Mouse (Mus musculus): ENCODE results near the gene Lage3.
"Not testable (repeated sequence)": the region's sequence is repeated elsewhere in the genome, so short reads cannot be mapped to it uniquely, and the experiment has no call there.

Gene Lage3

DNA sequence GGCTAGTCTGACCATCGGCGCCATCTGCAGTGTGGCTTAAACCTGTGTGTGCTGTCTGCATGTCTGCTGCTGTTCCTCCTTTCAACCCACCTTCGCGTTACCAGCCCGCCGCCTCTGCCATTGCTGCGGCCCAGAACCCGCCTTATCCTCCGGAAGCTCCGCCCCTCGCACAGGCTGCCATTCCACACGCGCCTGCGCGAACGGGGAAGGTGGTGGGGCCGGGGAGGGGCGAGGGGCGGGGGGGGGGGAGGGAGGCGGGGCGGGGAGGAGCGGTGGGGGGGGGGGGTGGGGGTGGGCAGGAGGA lies at the start of gene Lage3:
TSS of gene Lage3 (minus strand) at position 152 of the 304 bp plus-strand sequence.
- peak; percentile 58 for DNase-seq (ENCODE audit: extremely low spot score, low spot score)

DNA sequence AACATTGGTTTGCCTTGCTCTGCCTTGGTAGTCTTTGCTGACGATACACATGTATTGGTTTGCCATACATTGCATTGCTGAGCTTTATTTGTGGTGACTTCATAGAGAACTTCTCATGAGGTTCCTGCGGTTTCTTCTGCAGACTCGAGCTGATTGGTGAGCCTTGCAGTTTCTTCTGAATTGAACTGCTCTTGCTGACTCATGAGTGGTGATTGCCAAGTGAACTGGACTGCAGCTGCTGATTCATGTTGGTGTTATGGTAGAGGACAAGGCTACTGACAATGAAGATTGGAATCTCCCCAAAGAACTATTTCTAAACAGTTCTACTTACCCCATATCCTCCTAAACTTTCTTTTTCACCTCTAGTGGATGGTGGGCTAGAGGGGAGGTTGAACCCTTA lies 46.7 kb upstream of the Lage3 start:
- DNase-seq (ENCODE audit: extremely low spot score, low spot score) = no peak

DNA sequence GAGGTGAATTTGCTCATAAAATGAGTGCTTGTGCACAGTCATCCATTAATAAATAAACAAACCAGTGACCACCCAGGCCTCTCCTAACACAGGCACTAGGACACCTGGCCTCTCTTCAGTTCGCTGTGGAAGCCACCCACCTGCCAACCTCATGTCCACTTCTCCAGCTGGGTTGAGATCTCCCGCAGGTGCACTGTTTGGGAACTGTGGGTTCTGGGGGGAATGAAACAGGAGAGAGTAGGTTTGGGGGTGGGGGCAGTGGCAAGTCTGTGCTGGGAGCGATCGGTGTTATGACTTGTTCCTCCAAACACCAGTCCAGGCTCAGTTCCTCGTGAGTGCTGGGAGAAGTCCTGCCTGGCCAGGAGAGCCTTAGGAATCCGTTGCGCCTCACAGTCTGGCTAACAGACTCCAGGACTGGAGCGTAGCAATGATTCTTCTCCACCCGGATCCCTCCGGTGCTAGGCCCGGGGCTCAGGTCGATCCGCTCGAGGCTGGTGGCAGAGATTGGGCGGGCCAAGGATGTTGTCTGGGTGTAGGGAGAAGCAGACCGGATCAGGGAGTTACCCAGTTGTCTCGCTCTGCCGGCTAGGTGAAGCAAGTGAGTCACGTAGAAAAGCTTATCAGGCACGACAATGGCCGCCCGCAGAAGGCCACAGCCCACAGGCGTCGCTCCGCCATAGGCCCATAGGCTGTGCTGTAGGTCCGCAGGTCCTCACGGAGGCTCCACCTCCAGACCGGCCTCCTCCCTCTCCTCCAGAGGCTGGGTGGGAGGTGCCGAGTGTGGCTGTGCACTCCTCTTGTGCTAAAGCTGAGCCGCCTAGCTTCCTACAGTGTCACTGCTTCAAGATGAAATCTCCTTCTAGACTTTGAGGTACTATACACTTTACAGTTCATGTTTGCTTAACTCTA lies 39.4 kb upstream of the Lage3 start, which contains the start of the genes Fam3a and Ikbkg:
TSS of gene Fam3a (minus strand) at position 738 of the 909 bp plus-strand sequence.
TSS of gene Ikbkg (plus strand) at position 756 of the 909 bp plus-strand sequence.
- peak; percentile 70 for DNase-seq (ENCODE audit: extremely low spot score, low spot score)

- no peak for DNase-seq (ENCODE audit: extremely low spot score, low spot score)
Observed at GRCm38 (mm10) chrX:74388153-74388552, 34.7 kb upstream of the Lage3 start.

DNA sequence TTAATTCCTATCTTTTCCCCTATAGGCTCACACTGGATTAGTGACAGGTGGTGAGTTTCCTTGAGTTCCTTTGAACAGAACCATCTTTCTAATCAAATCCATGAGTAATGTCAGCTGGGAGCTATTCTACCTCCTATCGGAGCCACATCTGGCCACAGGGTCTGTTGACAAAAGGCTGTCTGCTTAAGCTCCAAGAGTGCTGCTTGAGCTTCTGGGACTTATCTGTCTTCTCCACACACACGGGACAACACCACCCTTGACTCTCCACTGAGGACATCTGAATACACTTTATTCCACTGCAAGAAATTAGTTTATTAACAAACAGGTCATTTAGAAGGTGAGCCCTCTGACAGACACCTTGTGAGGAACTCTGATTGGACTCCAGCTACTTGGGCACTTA lies 31.0 kb upstream of the Lage3 start:
- DNase-seq (ENCODE audit: extremely low spot score, low spot score) = no peak

- DNase-seq (ENCODE audit: extremely low spot score, low spot score) = peak; percentile 71
Observed at GRCm38 (mm10) chrX:74372888-74373549, 19.6 kb upstream of the Lage3 start, which contains the start of the genes Ubl4a and Slc10a3. Gene Ubl4a, minus strand, starts transcription at chrX:74373218. Gene Slc10a3, minus strand, starts transcription at chrX:74373349.

- DNase-seq (ENCODE audit: extremely low spot score, low spot score) = peak; percentile 69
Observed at GRCm38 (mm10) chrX:74368209-74368909, 14.9 kb upstream of the Lage3 start.

DNA sequence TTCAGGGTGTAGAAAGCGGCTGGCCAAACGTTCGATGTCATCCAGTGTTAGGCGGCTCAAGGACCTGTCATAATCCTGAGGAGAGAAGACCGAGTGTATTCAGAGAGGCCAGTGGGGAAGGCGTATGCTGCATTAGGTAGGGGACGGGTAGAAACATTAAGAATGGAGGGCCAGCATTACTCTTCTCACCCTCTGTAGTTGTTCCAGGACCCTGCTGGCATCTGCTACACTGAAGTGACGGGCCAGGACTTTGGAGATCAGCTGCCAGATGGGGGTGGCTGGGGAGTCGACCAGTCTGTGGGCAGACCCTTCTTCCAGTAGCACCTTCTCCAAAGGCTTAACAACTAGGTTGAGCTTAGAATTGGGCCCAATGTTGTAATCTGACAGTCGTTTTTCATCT lies 14.1 kb upstream of the Lage3 start:
- no peak for DNase-seq (ENCODE audit: extremely low spot score, low spot score)

- no peak for DNase-seq (ENCODE audit: extremely low spot score, low spot score)
Observed at GRCm38 (mm10) chrX:74359171-74359570, 5.8 kb upstream of the Lage3 start.

DNA sequence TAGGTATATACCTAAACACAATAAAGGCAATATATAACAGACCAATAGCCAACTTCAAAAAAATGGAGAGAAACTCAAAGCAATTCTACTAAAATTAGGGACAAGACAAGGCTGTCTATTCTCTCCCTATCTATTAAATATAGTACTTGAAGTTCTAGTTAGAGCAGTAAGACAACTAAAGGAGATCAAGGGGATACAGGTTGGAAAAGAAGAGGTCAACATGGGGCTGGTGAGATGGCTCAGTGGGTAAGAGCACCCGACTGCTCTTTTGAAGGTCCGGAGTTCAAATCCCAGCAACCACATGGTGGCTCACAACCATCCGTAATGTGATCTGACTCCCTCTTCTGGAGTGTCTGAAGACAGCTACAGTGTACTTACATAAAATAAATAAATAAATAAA lies 3.7 kb upstream of the Lage3 start:
- not testable (repeated sequence) for DNase-seq (ENCODE audit: extremely low spot score, low spot score)

DNA sequence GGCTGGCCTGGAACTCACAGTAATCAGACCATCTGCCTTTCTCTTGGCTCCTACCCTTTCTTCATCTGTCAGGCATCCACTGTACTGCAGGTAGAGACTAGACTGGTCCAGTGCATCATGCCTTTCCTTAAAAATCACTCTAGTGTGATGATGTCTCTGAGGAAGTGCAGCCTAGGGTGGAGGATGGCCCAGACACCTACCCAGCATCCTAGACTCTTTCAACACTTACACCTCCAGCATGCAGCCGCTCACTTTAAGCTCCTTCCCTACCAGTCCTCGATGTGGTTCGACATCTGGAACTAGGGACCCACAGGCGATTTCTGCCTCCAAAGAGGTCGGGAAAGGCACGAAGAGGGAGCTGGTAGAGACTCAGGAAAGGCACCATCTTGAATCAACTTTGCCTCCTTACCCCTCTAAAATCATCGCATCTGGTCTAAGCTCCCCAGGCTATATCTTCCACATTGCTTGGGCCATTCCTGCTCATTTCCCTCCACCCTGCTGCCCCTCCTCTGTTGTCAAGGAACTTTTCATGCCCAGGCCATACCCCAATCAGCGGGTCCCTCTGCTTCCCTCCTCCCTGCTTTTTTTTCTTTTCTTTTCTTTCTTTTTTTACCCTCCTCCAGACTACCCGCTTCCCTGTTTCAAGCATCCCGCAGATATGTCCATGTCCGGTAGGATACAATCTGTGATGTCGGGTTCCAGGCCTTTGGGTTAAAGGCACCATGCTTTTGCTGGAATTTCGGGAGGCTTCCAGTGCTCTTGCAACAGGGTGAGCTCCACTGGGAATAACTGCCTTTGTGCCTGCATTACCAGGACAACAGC lies 562 bp downstream of the Lage3 start:
- peak; percentile 16 for DNase-seq (ENCODE audit: extremely low spot score, low spot score)

GRCm38 (mm10) chrX:74330166-74330930 lies 23.1 kb downstream of the Lage3 start:
- DNase-seq (ENCODE audit: extremely low spot score, low spot score) = no peak

- DNase-seq (ENCODE audit: extremely low spot score, low spot score) = no peak
Observed at GRCm38 (mm10) chrX:74329215-74329671, 24.2 kb downstream of the Lage3 start.

DNA sequence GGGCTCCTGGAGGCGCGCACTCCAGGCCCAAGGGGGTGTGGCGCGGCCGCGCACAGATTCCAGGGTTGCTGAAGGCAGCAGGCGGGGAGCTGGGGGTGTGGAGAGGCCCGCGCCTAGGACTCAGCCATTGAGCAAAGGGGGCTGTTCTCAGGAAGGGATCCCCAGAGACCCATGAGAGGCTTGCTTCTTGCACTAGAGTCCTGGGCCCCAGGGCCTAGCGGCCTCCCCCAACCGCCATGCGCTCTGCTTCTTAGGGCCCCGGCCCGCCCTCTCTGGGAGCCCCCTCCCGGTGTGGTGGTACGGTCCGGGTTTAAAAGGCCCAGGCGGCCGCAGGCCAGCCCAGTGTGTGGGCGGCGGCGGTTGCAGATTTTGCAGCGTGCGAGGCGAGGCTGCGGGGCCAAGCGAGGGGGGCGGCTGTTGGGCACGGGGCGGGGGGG lies 24.7 kb downstream of the Lage3 start, which contains the start of gene Plxna3:
TSS of gene Plxna3 (plus strand) at position 342 of the 437 bp plus-strand sequence.
- peak; percentile 76 for DNase-seq (ENCODE audit: extremely low spot score, low spot score)

DNA sequence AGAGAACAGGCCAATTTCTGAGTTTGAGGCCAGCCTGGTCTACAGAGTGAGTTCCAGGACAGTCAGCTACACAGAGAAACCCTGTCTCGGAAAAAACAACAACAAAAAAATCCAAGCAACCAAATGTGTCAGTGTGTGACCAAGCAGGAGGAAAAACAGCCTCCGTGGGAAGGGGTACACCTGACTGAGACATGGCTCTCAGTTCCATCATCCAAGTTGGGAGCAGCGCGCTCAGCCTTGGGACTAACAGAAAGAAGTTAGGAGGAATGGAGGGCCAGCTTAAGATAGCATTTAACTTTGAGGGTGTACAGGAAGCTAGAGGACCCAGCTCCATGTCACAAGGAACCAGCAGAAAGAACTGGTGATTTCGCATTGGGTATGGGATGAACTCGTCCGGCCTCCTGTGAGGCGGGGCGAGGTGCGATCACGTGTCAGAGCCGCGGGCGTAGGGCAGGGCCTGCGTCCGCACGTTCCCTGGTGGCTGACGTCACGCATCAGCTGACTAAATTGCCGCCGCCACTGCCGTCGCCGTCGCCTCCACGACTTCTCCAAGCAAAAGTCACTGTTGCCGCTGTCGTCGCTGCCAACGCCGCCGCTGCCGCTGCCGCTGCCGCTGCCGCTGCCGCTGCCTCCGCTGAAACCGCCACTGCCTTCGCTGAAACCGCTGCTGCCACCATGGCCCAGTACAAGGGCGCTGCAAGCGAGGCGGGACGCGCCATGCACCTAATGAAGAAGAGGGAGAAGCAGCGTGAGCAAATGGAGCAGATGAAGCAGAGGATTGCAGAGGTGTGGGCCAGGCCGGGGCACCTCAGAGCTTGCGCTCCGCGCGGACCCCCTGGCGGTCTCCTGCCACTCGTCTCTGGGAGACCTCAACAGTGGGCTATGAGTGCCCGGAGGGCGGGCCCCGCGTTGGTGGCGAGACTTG lies 40.6 kb downstream of the Lage3 start, which contains the start of gene Fam50a:
TSS of gene Fam50a (plus strand) at position 494 of the 925 bp plus-strand sequence.
- DNase-seq (ENCODE audit: extremely low spot score, low spot score) = peak; percentile 71

DNA sequence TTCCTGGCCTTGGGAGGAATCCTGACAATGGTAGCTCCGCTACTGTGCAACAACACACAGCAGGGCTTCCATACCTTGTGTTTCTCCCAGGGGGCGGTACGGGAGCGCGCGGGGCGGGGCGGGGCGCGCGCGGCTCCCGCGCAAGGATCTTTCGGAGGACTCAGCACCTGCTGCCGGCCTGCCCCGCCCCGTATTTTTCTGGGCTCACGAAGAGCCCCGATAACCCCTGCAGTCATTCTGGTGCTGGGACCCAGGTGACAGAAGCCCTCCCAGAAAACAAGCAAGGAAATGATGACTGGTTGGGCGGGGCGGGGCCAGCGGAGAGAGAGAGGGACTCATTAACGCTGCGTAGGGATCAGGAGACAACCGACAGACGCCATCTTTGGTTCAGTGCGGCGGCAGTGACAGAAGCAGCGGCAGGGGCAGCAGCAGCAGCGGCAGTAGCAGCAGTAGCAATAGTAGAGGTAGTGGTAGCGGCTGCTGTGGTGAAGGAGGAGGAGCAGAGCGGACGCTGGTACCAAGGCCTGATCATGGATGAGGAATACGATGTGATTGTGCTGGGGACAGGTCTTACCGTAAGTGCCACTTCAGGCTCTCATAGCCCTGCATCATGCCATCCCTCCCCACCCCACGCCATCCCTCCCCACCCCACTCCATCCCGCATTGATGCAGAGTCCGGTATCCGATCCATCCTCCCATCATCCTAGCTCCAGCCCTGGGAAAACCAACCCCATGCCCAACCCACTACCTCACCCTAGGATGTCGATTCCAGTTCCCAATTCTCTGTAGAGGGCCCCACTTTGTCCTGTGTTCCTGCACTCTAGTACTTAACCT lies 48.3 kb downstream of the Lage3 start, which contains the start of gene Gdi1:
TSS of gene Gdi1 (plus strand) at position 132 of the 834 bp plus-strand sequence.
- peak; percentile 83 for DNase-seq (ENCODE audit: extremely low spot score, low spot score)
